Mouse (Mus musculus) right cerebral cortex, adult 18-20 months (tissue): Measurements from ENCODE around the gene Exosc1.
A peak's percentile ranks its signal among the peaks of the same experiment; 100 is the strongest.

ENCODE experiments used
- DNase-seq: peaks from one replicate; pipeline ENCODE4 v3.0.0; 2022; ENCODE audit warnings: mixed read lengths

The Exosc1 gene

GRCm38 (mm10) chr19:41913774-41914591 lies 19.2 kb downstream of the Exosc1 start:
- no peak for DNase-seq

- DNase-seq: peak; percentile 24
Measured at GRCm38 (mm10) chr19:41912121-41913080, 20.8 kb downstream of the Exosc1 start.

GRCm38 (mm10) chr19:41911178-41912073 lies 21.8 kb downstream of the Exosc1 start, which contains the start of gene Pgam1:
Gene Pgam1 (plus strand): TSS chr19:41911923.
- peak; percentile 97 for DNase-seq

GRCm38 (mm10) chr19:41910396-41910795 lies 22.8 kb downstream of the Exosc1 start:
- no peak for DNase-seq

GRCm38 (mm10) chr19:41908736-41909135 lies 24.5 kb downstream of the Exosc1 start:
- DNase-seq: no peak

GRCm38 (mm10) chr19:41907079-41907760 lies 26.0 kb downstream of the Exosc1 start:
- no peak for DNase-seq

GRCm38 (mm10) chr19:41906311-41907078 lies 26.7 kb downstream of the Exosc1 start:
- DNase-seq: no peak

- DNase-seq: no peak
Measured at GRCm38 (mm10) chr19:41905246-41905645, 28.0 kb downstream of the Exosc1 start.

- DNase-seq: no peak
Measured at GRCm38 (mm10) chr19:41902848-41903593, 30.2 kb downstream of the Exosc1 start.

GRCm38 (mm10) chr19:41901696-41902095 lies 31.5 kb downstream of the Exosc1 start:
- DNase-seq: no peak

GRCm38 (mm10) chr19:41900495-41901090 lies 32.6 kb downstream of the Exosc1 start:
- DNase-seq: no peak

- peak; percentile 13 for DNase-seq
Measured at GRCm38 (mm10) chr19:41898860-41899259, 34.4 kb downstream of the Exosc1 start.

GRCm38 (mm10) chr19:41896319-41896711 lies 36.9 kb downstream of the Exosc1 start:
- DNase-seq: no peak

- DNase-seq: peak; percentile 90
Measured at GRCm38 (mm10) chr19:41895460-41896318, 37.5 kb downstream of the Exosc1 start, which contains the start of gene Rrp12. Gene Rrp12 (minus strand): TSS chr19:41896173.

- no peak for DNase-seq
Measured at GRCm38 (mm10) chr19:41894959-41895358, 38.3 kb downstream of the Exosc1 start.

- no peak for DNase-seq
Measured at GRCm38 (mm10) chr19:41888191-41888590, 45.0 kb downstream of the Exosc1 start.

GRCm38 (mm10) chr19:41883882-41884281 lies 49.3 kb downstream of the Exosc1 start:
- no peak for DNase-seq

- DNase-seq: no peak
Measured at GRCm38 (mm10) chr19:41881842-41882241, 51.4 kb downstream of the Exosc1 start.

- DNase-seq: no peak
Measured at GRCm38 (mm10) chr19:41874356-41874755, 58.9 kb downstream of the Exosc1 start.
